Comparison of ENCODE assay signal across 30 mouse cellular contexts in genomic region chr11:65287706-65288105, GRCm38 (mm10). TPM values are rescaled to one million over a fixed set of nuclear protein-coding genes. Genes with fewer than 3 reads are reported as not detected.
A peak's percentile ranks its signal among the peaks of the same experiment; 100 is the strongest.
DNase-seq lines count a peak whose midpoint lies in the region; ATAC-seq lines count a peak whose summit lies in the region.
"Had no signal": no experiment of that assay in that cellular context is flagged by ENCODE, and none has a peak within 500 bp of the region (broad histone marks: within the 10 kb centered on the region; RNA-seq: fewer than 3 reads in every experiment).

No protein-coding gene starts in this region.

- no peaks in the 10 kb centered on the region for H3K36me3 ChIP-seq in forebrain, embryonic 14.5 days (ENCODE audit: control insufficient read depth, insufficient read depth, low read length)
- no peaks in the 10 kb centered on the region for H3K36me3 ChIP-seq in forebrain, embryonic 13.5 days (ENCODE audit: poor library complexity, severe bottlenecking)
- H3K36me3 ChIP-seq: embryonic facial prominence, embryonic 10.5 days; embryonic facial prominence, embryonic 13.5 days; forebrain, embryonic 12.5 days; heart, embryonic 12.5 days; heart, embryonic 15.5 days; hindbrain, embryonic 10.5 days; hindbrain, embryonic 13.5 days had no signal

- H3K4me1 ChIP-seq in forebrain, embryonic 14.5 days (ENCODE audit: control insufficient read depth, insufficient read depth, low read length), result no peaks in the 10 kb centered on the region
- H3K4me1 ChIP-seq in forebrain, embryonic 13.5 days, result no peaks in the 10 kb centered on the region
- H3K4me1 ChIP-seq: embryonic facial prominence, embryonic 10.5 days; embryonic facial prominence, embryonic 13.5 days; forebrain, embryonic 12.5 days; heart, embryonic 12.5 days; heart, embryonic 15.5 days; hindbrain, embryonic 10.5 days; hindbrain, embryonic 13.5 days had no signal

- H3K27me3 ChIP-seq in forebrain, embryonic 14.5 days (replicated peaks; ENCODE audit: control insufficient read depth, insufficient read depth, low read length), result no peaks in the 10 kb centered on the region
- no peaks in the 10 kb centered on the region for H3K27me3 ChIP-seq in forebrain, embryonic 13.5 days
- H3K27me3 ChIP-seq: forebrain, embryonic 12.5 days; heart, embryonic 12.5 days; heart, embryonic 15.5 days; hindbrain, embryonic 13.5 days had no signal

- no peaks in the 10 kb centered on the region for H3K9me3 ChIP-seq in forebrain, embryonic 14.5 days (replicated peaks; ENCODE audit: control insufficient read depth, low read length)
- no peaks in the 10 kb centered on the region for H3K9me3 ChIP-seq in forebrain, embryonic 13.5 days (replicated peaks)
- H3K9me3 ChIP-seq: embryonic facial prominence, embryonic 10.5 days; embryonic facial prominence, embryonic 13.5 days; forebrain, embryonic 12.5 days; heart, embryonic 12.5 days; heart, embryonic 15.5 days; hindbrain, embryonic 10.5 days; hindbrain, embryonic 13.5 days had no signal

- 82% methylated on average over 8 of the region's 8 CpGs for WGBS in forebrain, embryonic 14.5 days
- 83% methylated on average over 8 of the region's 8 CpGs for WGBS in forebrain, embryonic 13.5 days

- H3K4me3 ChIP-seq in forebrain, embryonic 14.5 days (ENCODE audit: low read depth, low read length), result no peak overlapping the region
- H3K4me3 ChIP-seq in forebrain, embryonic 13.5 days, result no peak overlapping the region
- H3K4me3 ChIP-seq: embryonic facial prominence, embryonic 10.5 days; embryonic facial prominence, embryonic 13.5 days; erythroblast, embryonic 14.5 days; forebrain, embryonic 12.5 days; heart, embryonic 12.5 days; heart, embryonic 15.5 days; hindbrain, embryonic 10.5 days; hindbrain, embryonic 13.5 days had no signal

- no peak overlapping the region for H3K9ac ChIP-seq in forebrain, embryonic 14.5 days (ENCODE audit: low read length)
- H3K9ac ChIP-seq in forebrain, embryonic 13.5 days, result no peak overlapping the region
- H3K9ac ChIP-seq: embryonic facial prominence, embryonic 13.5 days; forebrain, embryonic 12.5 days; forebrain, postnatal 0 days; heart, embryonic 12.5 days; heart, embryonic 15.5 days; hindbrain, embryonic 13.5 days had no signal

- H3K27ac ChIP-seq in forebrain, embryonic 14.5 days (ENCODE audit: low read depth, low read length), result no peak overlapping the region
- no peak overlapping the region for H3K27ac ChIP-seq in forebrain, embryonic 13.5 days
- H3K27ac ChIP-seq: embryonic facial prominence, embryonic 10.5 days; embryonic facial prominence, embryonic 13.5 days; forebrain, embryonic 12.5 days; heart, embryonic 15.5 days; hindbrain, embryonic 10.5 days; hindbrain, embryonic 13.5 days had no signal

- intact Hi-C loops in left cerebral cortex, postnatal 4 days (cut with DNase I), result no loop called here
- intact Hi-C loops in left cerebral cortex, postnatal 14 days (cut with DNase I), result no loop called here

- peak; percentile 31 for DNase-seq in forebrain, embryonic 14.5 days (ENCODE audit: low spot score)
- peak; percentile 53 for DNase-seq in left cerebral cortex, postnatal 4 days
- DNase-seq in left cerebral cortex, postnatal 14 days (ENCODE audit: low spot score in 2 of 2), result no peak
- DNase-seq in retina, postnatal 1 day, result peak; percentile 23
- DNase-seq in retina, embryonic 14.5 days (ENCODE audit: low spot score), result no peak
- DNase-seq in adrenal gland, postnatal 14 days, result no peak
- DNase-seq: adrenal gland, adult 8-10 months; adrenal gland, postnatal 36 days; cerebellum, adult 11-12 months; cerebellum, adult 9-10 months; embryo, embryonic 11 days; forebrain, postnatal 0 days; gastrocnemius, postnatal 25 days; heart, adult 18-20 months; heart, postnatal 10 days; heart, postnatal 36 days; kidney, adult 18-20 months had no signal

- H3K4me2 ChIP-seq in forebrain, embryonic 14.5 days (ENCODE audit: low read length), result no peak overlapping the region
- no peak overlapping the region for H3K4me2 ChIP-seq in forebrain, embryonic 13.5 days
- H3K4me2 ChIP-seq: embryonic facial prominence, embryonic 13.5 days; forebrain, embryonic 12.5 days; heart, embryonic 12.5 days; heart, embryonic 15.5 days; hindbrain, embryonic 13.5 days had no signal

- ATAC-seq in forebrain, embryonic 14.5 days, result no peak; the same call in 1 of the 2 replicates
- ATAC-seq in forebrain, embryonic 13.5 days, result no peak
- ATAC-seq: activated CD4-positive, CD25-positive, alpha-beta regulatory T cell, adult 4 months; CD4-positive, CD25-positive, alpha-beta regulatory T cell, adult 4 months; forebrain, postnatal 0 days; intestine, embryonic 16.5 days had no signal

RNA-seq across cellular contexts. Expression of gene Myocd, which starts 17.9 kb away (rescaled TPM):
- 0.33 TPM in 1 of 2 replicates, not detected in the other for polyA plus RNA-seq in forebrain, embryonic 14.5 days (2014; fragmentation: Nextera tagmentation; extraction: Ambion mirVana)
- 0.04 and 0.09 TPM in 2 replicates for polyA plus RNA-seq in forebrain, embryonic 13.5 days (2015; fragmentation: Nextera tagmentation; extraction: Ambion mirVana)
- total RNA-seq in left cerebral cortex, postnatal 4 days (2021), result 1 to 10 TPM in 1 of 2 experiments, under 1 TPM in 1; 0.38 to 1.0 TPM
- total RNA-seq in left cerebral cortex, postnatal 14 days (2021), result under 1 TPM; 0.51 to 0.61 TPM
- 1.3 and 1.6 TPM in 2 replicates for total RNA-seq in adrenal gland, postnatal 14 days (2021)
- total RNA-seq: MEL had no signal
- polyA plus RNA-seq: activated CD4-positive, CD25-positive, alpha-beta regulatory T cell, adult 4 months; erythroblast, embryonic 14.5 days had no signal

Comparison
In these comparisons a context has a peak if more than half of its experiments do, and no peak if none do; other contexts are left out.
1. DNase-seq: peak in forebrain, embryonic 14.5 days (single experiment), left cerebral cortex, postnatal 4 days (single experiment) and retina, postnatal 1 day (single experiment); none in left cerebral cortex, postnatal 14 days (0 of 2), retina, embryonic 14.5 days (single experiment) and adrenal gland, postnatal 14 days (single experiment).